Mouse (Mus musculus): ENCODE measurements at regions not wholly inside any gene's neighbourhood (a gene's known extent, or its start where the extent isn't known, plus 50 kb on each side); places are given as distances from the start of the nearest gene placed in this dataset.

GRCm38 (mm10) chr1:149256866-149257265, 704.2 kb downstream of the Pla2g4a start:
- no peak for TF ChIP-seq CTCF (conservative IDR thresholded peaks at IDR 0.05; ENCODE audit: low read length)
- no peak for TF ChIP-seq POU5F1 (IDR thresholded peaks at IDR 0.05; ENCODE audit: borderline replicate concordance, low read length)
- no peak for TF ChIP-seq NANOG (IDR thresholded peaks at IDR 0.05; ENCODE audit: borderline replicate concordance, low read length)

All from E14TG2a.4 (cell line).